Mouse (Mus musculus) yolk sac, embryonic 10.5 days (tissue): ENCODE results near the gene Slc12a4.
A peak's percentile ranks its signal among the peaks of the same experiment; 100 is the strongest.
"Not testable (repeated sequence)": the region's sequence is repeated elsewhere in the genome, so short reads cannot be mapped to it uniquely, and the experiment has no call there.

ENCODE experiments used
- DNase-seq: peaks from one replicate; pipeline ENCODE4 v3.0.0-alpha.2; 2017; ENCODE audit warnings: low spot score

Gene Slc12a4

GRCm38 (mm10) chr8:105965905-105966341, at the start of gene Slc12a4:
Slc12a4 (minus strand) TSS chr8:105966097.
- DNase-seq: peak; percentile 88

- not testable (repeated sequence) for DNase-seq
Observed at GRCm38 (mm10) chr8:106012203-106012602, 46.3 kb upstream of the Slc12a4 start.

- no peak for DNase-seq
Observed at GRCm38 (mm10) chr8:106011643-106011986, 45.7 kb upstream of the Slc12a4 start, which contains the start of gene Ddx28. Ddx28 (minus strand) TSS chr8:106011882.

- peak; percentile 93 for DNase-seq
Observed at GRCm38 (mm10) chr8:106010748-106011642, 45.1 kb upstream of the Slc12a4 start.

GRCm38 (mm10) chr8:106007891-106008290, 42.0 kb upstream of the Slc12a4 start:
- not testable (repeated sequence) for DNase-seq

- no peak for DNase-seq
Observed at GRCm38 (mm10) chr8:106007135-106007534, 41.2 kb upstream of the Slc12a4 start.

- no peak for DNase-seq
Observed at GRCm38 (mm10) chr8:106006413-106006812, 40.5 kb upstream of the Slc12a4 start.

- DNase-seq: no peak
Observed at GRCm38 (mm10) chr8:106005875-106006274, 40.0 kb upstream of the Slc12a4 start, which contains the start of gene Dpep2nb. Dpep2nb (minus strand) TSS chr8:106005975.

GRCm38 (mm10) chr8:106004538-106005207, 38.8 kb upstream of the Slc12a4 start:
- DNase-seq: no peak

- DNase-seq: no peak
Observed at GRCm38 (mm10) chr8:106001908-106002307, 36.0 kb upstream of the Slc12a4 start.

GRCm38 (mm10) chr8:105998971-105999370, 33.1 kb upstream of the Slc12a4 start:
- DNase-seq: peak; percentile 62

- DNase-seq: no peak
Observed at GRCm38 (mm10) chr8:105996359-105996758, 30.5 kb upstream of the Slc12a4 start.

GRCm38 (mm10) chr8:105993226-105993625, 27.3 kb upstream of the Slc12a4 start:
- no peak for DNase-seq

- DNase-seq: no peak
Observed at GRCm38 (mm10) chr8:105992499-105992898, 26.6 kb upstream of the Slc12a4 start.

GRCm38 (mm10) chr8:105991546-105991945, 25.6 kb upstream of the Slc12a4 start:
- DNase-seq: no peak

GRCm38 (mm10) chr8:105990856-105991387, 25.0 kb upstream of the Slc12a4 start, which contains the start of gene Dus2:
Dus2 (plus strand) TSS chr8:105991337.
- DNase-seq: peak; percentile 81

- DNase-seq: no peak
Observed at GRCm38 (mm10) chr8:105988546-105988945, 22.6 kb upstream of the Slc12a4 start.

- not testable (repeated sequence) for DNase-seq
Observed at GRCm38 (mm10) chr8:105983406-105983805, 17.5 kb upstream of the Slc12a4 start.

- DNase-seq: no peak
Observed at GRCm38 (mm10) chr8:105981146-105981545, 15.2 kb upstream of the Slc12a4 start.

GRCm38 (mm10) chr8:105979325-105979724, 13.4 kb upstream of the Slc12a4 start, which contains the start of gene Dpep3:
Dpep3 (minus strand) TSS chr8:105979429.
- DNase-seq: no peak

GRCm38 (mm10) chr8:105975363-105975762, 9.5 kb upstream of the Slc12a4 start:
- no peak for DNase-seq

GRCm38 (mm10) chr8:105971019-105971720, 5.3 kb upstream of the Slc12a4 start:
- DNase-seq: no peak
